Mouse (Mus musculus) heart, embryonic 15.5 days (tissue): Measurements from ENCODE around the gene Zswim1. TPM values are rescaled to one million over a fixed set of nuclear protein-coding genes. Genes with fewer than 3 reads are reported as not detected.
"Not testable (repeated sequence)": the region's sequence is repeated elsewhere in the genome, so short reads cannot be mapped to it uniquely, and the experiment has no call there.

Source experiments
- ATAC-seq: fragments of 200-750 bp; cut with Nextera tagmentation; replicated peaks from 2 replicates; pipeline ENCODE4 v1.8.0; 2017; ENCODE audit warnings: low read depth, moderate TSS enrichment; ENCODE audit not compliant: insufficient number of reproducible peaks, insufficient read depth, low FRiP score
- H3K27ac ChIP-seq: fragments of 300-500 bp; sonication (generic); 2 replicates; pipeline ENCODE4 v1.5.1; 2015; ENCODE audit warnings: mild to moderate bottlenecking, inconsistent platforms
- H3K27me3 ChIP-seq: fragments of 300-500 bp; sonication (generic); 2 replicates; pipeline ENCODE4 v1.6.1; 2015; ENCODE audit warnings: inconsistent platforms
- H3K36me3 ChIP-seq: fragments of 300-500 bp; sonication (generic); 2 replicates; pipeline ENCODE4 v1.6.1; 2015; ENCODE audit warnings: mild to moderate bottlenecking, inconsistent platforms
- H3K4me1 ChIP-seq: fragments of 300-500 bp; sonication (generic); replicated peaks from 2 replicates; pipeline ENCODE4 v1.6.1; 2015; ENCODE audit warnings: inconsistent platforms
- H3K4me2 ChIP-seq: fragments of 300-500 bp; sonication (generic); 2 replicates; pipeline ENCODE4 v1.6.1; 2015; ENCODE audit warnings: inconsistent platforms, mild to moderate bottlenecking, moderate library complexity
- H3K4me3 ChIP-seq: fragments of 300-500 bp; sonication (generic); 2 replicates; pipeline ENCODE4 v1.5.1; 2015; ENCODE audit warnings: mild to moderate bottlenecking, inconsistent platforms
- H3K9ac ChIP-seq: fragments of 300-500 bp; sonication (generic); 2 replicates; pipeline ENCODE4 v1.6.1; 2015; ENCODE audit warnings: mild to moderate bottlenecking, inconsistent platforms
- H3K9me3 ChIP-seq: fragments of 300-500 bp; sonication (generic); replicated peaks from 2 replicates; pipeline ENCODE4 v1.6.1; 2016; ENCODE audit warnings: inconsistent platforms
- WGBS: fragments of 180-500 bp; shearing (Covaris S2); methylation state at CpG from one replicate; pipeline ENCODE4 v1.1.7; 2015; ENCODE audit warnings: mixed read lengths; 5-methylcytosine and 5-hydroxymethylcytosine counted together
- polyA plus RNA-seq: library from polyadenylated mRNA; unstranded; fragments of >200 nt; fragmentation: Nextera tagmentation; extraction: Ambion mirVana; gene quantifications from 2 replicates; pipeline ENCODE4 v1.2.1, GENCODE M21; 2015

Zswim1 gene
- polyA plus RNA-seq, 1 experiment from 2014 or later: 8.1 TPM

DNA sequence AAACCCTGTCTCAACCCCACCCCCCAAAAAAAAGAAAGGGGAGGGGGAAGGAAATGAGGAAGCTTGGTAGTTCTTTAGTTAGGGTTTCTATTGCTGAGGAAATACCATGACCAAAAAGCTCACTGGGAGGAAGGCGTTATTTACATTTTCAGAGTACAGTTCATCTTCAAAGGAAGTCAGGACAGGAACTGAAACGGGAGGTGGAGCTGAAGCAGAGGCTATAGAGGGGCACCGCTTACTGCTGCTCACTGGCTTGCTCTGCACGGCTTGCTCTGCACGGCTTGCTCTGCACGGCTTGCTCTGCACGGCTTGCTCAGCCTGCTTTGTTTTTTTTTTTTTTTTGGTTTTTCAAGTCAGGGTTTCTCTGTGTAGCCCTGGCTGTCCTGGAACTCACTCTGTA lies 46.0 kb downstream of the Zswim1 start:
- Histone ChIP-seq H3K9me3 (no peaks in the 10 kb centered on the region), H3K4me1 (peaks cover 15% of the 10 kb centered on the region), H3K27me3 (no peaks in the 10 kb centered on the region), H3K36me3 (no peaks in the 10 kb centered on the region), H3K4me3 (no peak overlapping the region), H3K27ac (0 out of 2 replicates have a peak overlapping the region, but pooled peaks have one; percentile 95), H3K9ac (no peak overlapping the region), H3K4me2 (no peak overlapping the region)
- 71% methylated on average over 7 of the region's 7 CpGs for WGBS
- ATAC-seq: no peak

GRCm38 (mm10) chr2:164871602-164872303 lies 49.3 kb downstream of the Zswim1 start:
- WGBS: 47% methylated on average over 6 of the region's 6 CpGs
- no peak for ATAC-seq

GRCm38 (mm10) chr2:164873621-164874020 lies 51.1 kb downstream of the Zswim1 start:
- peaks cover 29% of the 10 kb centered on the region for H3K4me1 ChIP-seq
- H3K36me3 ChIP-seq: 0 out of 2 replicates have a peak, but pooled peaks cover 3% of the 10 kb centered on the region
- ATAC-seq: no peak
- no peaks in the 10 kb centered on the region for H3K9me3 ChIP-seq
- H3K27me3 ChIP-seq: no peaks in the 10 kb centered on the region
- no peak overlapping the region for H3K9ac ChIP-seq
- H3K27ac ChIP-seq: peak overlapping the region; percentile 87
- no peak overlapping the region for H3K4me3 ChIP-seq
- 51% methylated on average over 3 of the region's 3 CpGs for WGBS
- H3K4me2 ChIP-seq: no peak overlapping the region

More at GRCm38 (mm10) chr2:164871602-164872303, 49.3 kb downstream of the Zswim1 start:
- no peaks in the 10 kb centered on the region for H3K36me3 ChIP-seq
- no peak overlapping the region for H3K9ac ChIP-seq
- H3K9me3 ChIP-seq: no peaks in the 10 kb centered on the region
- H3K4me3 ChIP-seq: no peak overlapping the region
- H3K4me1 ChIP-seq: peaks cover 25% of the 10 kb centered on the region
- no peak overlapping the region for H3K4me2 ChIP-seq
- H3K27ac ChIP-seq: no peak overlapping the region
- H3K27me3 ChIP-seq: no peaks in the 10 kb centered on the region

- WGBS: 9% methylated on average over 1 of the region's 1 CpGs
- no peaks in the 10 kb centered on the region for H3K27me3 ChIP-seq
- H3K9ac ChIP-seq: peak overlapping the region; percentile 28; the same call in 1 of the 2 replicates
- peak; percentile 25; the same call in 1 of the 2 replicates for ATAC-seq
- no peak overlapping the region for H3K4me3 ChIP-seq
- H3K27ac ChIP-seq: peak overlapping the region; percentile 87
- H3K36me3 ChIP-seq: 0 out of 2 replicates have a peak, but pooled peaks cover 3% of the 10 kb centered on the region
- no peak overlapping the region for H3K4me2 ChIP-seq
- H3K4me1 ChIP-seq: peaks cover 29% of the 10 kb centered on the region
- no peaks in the 10 kb centered on the region for H3K9me3 ChIP-seq
Observed at GRCm38 (mm10) chr2:164874239-164874769, 51.8 kb downstream of the Zswim1 start.

DNA sequence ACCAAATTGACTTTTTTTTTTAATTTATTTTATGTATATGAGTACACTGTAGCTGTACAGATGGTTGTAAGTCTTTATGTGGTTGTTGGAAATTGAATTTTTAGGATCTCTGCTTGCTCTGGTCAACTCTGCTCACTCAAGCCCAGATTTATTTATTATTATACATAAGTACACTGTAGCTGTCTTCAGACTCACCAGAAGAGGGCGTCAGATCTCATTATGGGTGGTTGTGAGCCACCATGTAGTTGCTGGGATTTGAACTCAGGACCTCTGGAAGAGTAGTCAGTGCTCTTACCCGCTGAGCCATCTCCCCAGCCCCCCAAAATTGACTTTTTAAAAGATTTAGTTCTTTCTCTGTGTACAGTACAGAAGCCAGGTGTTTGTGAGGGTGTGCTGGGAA lies 53.2 kb downstream of the Zswim1 start:
- peaks cover 35% of the 10 kb centered on the region for H3K4me1 ChIP-seq
- H3K9ac ChIP-seq, ATAC-seq, H3K4me2 ChIP-seq, H3K9me3 ChIP-seq, H3K36me3 ChIP-seq, H3K27ac ChIP-seq, H3K27me3 ChIP-seq, H3K4me3 ChIP-seq: not testable (repeated sequence)
- 42% methylated on average over 2 of the region's 2 CpGs for WGBS

Other genes with a start within 250 kb of the Zswim1 start
- not detected in 2 replicates for gene Spint3, start 249.2 kb upstream of the Zswim1 start, polyA plus RNA-seq
- gene Wfdc6a, start 237.2 kb upstream of the Zswim1 start, polyA plus RNA-seq: 0.21 and 0.47 TPM in 2 replicates
- not detected in 2 replicates for gene Eppin, start 229.1 kb upstream of the Zswim1 start, polyA plus RNA-seq
- not detected in 2 replicates for gene Wfdc6b, start 209.2 kb upstream of the Zswim1 start, polyA plus RNA-seq
- gene Wfdc8, start 209.1 kb upstream of the Zswim1 start, polyA plus RNA-seq: not detected in 2 replicates
- gene Wfdc16, start 183.9 kb upstream of the Zswim1 start, polyA plus RNA-seq: not detected in 2 replicates
- 0.31 TPM in 1 of 2 replicates, not detected in the other for gene Wfdc10, start 166.6 kb upstream of the Zswim1 start, polyA plus RNA-seq
- not detected in 2 replicates for gene Wfdc9, start 166.1 kb upstream of the Zswim1 start, polyA plus RNA-seq
- gene Wfdc11, start 148.6 kb upstream of the Zswim1 start, polyA plus RNA-seq: not detected in 2 replicates
- not detected in 2 replicates for gene Wfdc13, start 137.6 kb upstream of the Zswim1 start, polyA plus RNA-seq
- gene Spint4, start 124.2 kb upstream of the Zswim1 start, polyA plus RNA-seq: 0.19 TPM in 1 of 2 replicates, not detected in the other
- not detected in 2 replicates for gene Spint5, start 107.4 kb upstream of the Zswim1 start, polyA plus RNA-seq
- gene Wfdc3, start 76.8 kb upstream of the Zswim1 start, polyA plus RNA-seq: 0.74 and 0.77 TPM in 2 replicates
- 51.0 and 51.4 TPM in 2 replicates for gene Dnttip1, start 76.7 kb upstream of the Zswim1 start, polyA plus RNA-seq
- 377 and 382 TPM in 2 replicates for gene Ube2c, start 52.8 kb upstream of the Zswim1 start, polyA plus RNA-seq
- gene Tnnc2, start 42.7 kb upstream of the Zswim1 start, polyA plus RNA-seq: 4.9 and 5.2 TPM in 2 replicates
- gene Snx21, start 36.9 kb upstream of the Zswim1 start, polyA plus RNA-seq: 42.5 and 43.4 TPM in 2 replicates
- 12.0 and 15.0 TPM in 2 replicates for gene Acot8, start 17.8 kb upstream of the Zswim1 start, polyA plus RNA-seq
- gene Zswim3, start 17.6 kb upstream of the Zswim1 start, polyA plus RNA-seq: 4.9 TPM in 2 replicates
- gene Spata25, start 5.9 kb downstream of the Zswim1 start, polyA plus RNA-seq: not detected in 2 replicates
- gene Ctsa, start 10.2 kb downstream of the Zswim1 start, polyA plus RNA-seq: 167 and 180 TPM in 2 replicates
- 43.3 and 47.1 TPM in 2 replicates for gene Neurl2, start 10.8 kb downstream of the Zswim1 start, polyA plus RNA-seq
- gene Pltp, start 35.0 kb downstream of the Zswim1 start, polyA plus RNA-seq: 14.0 and 71.8 TPM in 2 replicates
- 53.4 and 56.4 TPM in 2 replicates for gene Pcif1, start 56.6 kb downstream of the Zswim1 start, polyA plus RNA-seq
- gene Zfp335, start 89.1 kb downstream of the Zswim1 start, polyA plus RNA-seq: 5.9 and 10.9 TPM in 2 replicates
- gene Mmp9, start 118.1 kb downstream of the Zswim1 start, polyA plus RNA-seq: 0.81 and 4.5 TPM in 2 replicates
- 0.21 and 0.53 TPM in 2 replicates for gene Slc12a5, start 138.1 kb downstream of the Zswim1 start, polyA plus RNA-seq
- gene Ncoa5, start 212.2 kb downstream of the Zswim1 start, polyA plus RNA-seq: 38.6 and 44.6 TPM in 2 replicates
- 6.0 and 9.8 TPM in 2 replicates for gene Cd40, start 232.9 kb downstream of the Zswim1 start, polyA plus RNA-seq